Mouse (Mus musculus) erythroblast, embryonic 14.5 days (primary cell): ENCODE measurements at regions not wholly inside any gene's neighbourhood (a gene's known extent, or its start where the extent isn't known, plus 50 kb on each side); places are given as distances from the start of the nearest gene placed in this dataset.

ENCODE experiments used
- H3K27me3 ChIP-seq: 2 replicates; pipeline ENCODE4 v1.6.1; 2012; ENCODE audit warnings: inconsistent platforms; ENCODE audit not compliant: control insufficient read depth
- H3K36me3 ChIP-seq: 2 replicates; pipeline ENCODE4 v1.6.1; 2012; ENCODE audit warnings: mild to moderate bottlenecking, inconsistent platforms; ENCODE audit not compliant: control insufficient read depth
- H3K4me1 ChIP-seq: 2 replicates; pipeline ENCODE4 v1.6.1; 2012; ENCODE audit warnings: inconsistent platforms; ENCODE audit not compliant: control insufficient read depth
- H3K4me3 ChIP-seq: replicated peaks from 2 replicates; pipeline ENCODE3; 2012; ENCODE audit warnings: moderate library complexity, mild to moderate bottlenecking, inconsistent platforms
- H3K9me3 ChIP-seq: 2 replicates; pipeline ENCODE4 v1.6.1; 2012; ENCODE audit warnings: low read length, inconsistent platforms, mixed read lengths; ENCODE audit not compliant: control insufficient read depth
- GATA1 ChIP-seq: IDR thresholded peaks from 2 replicates; pipeline ENCODE4 v1.6.1; 2012; ENCODE audit warnings: low read length, inconsistent platforms, mixed read lengths
- TAL1 ChIP-seq: IDR thresholded peaks from 3 replicates; pipeline ENCODE4 v1.6.1; 2012; ENCODE audit warnings: low read length, inconsistent platforms, mixed read lengths

DNA sequence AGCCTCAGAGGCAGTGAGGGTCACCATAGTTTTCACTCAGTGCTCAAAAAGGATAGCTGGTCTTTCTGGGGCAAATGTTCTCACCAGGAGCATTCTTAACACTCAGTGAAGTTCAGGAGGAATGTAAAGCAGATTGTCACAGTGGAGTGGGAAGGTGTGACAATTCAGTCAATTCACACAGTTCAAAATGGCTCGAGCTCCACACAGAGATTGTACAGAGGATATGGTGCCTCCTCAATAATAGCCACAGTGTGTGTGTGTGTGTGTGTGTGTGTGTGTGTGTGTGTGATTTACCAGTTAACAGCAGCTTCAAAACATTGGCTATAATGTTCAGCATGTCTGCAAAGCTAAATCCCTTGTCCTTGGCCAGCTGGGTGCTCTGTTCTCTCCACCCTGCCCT, 279.3 kb upstream of the Gm12728 start:
- Histone ChIP-seq H3K4me3 (no peak overlapping the region), H3K9me3 (peaks cover 2% of the 10 kb centered on the region; the same call in 1 of the 2 replicates), H3K36me3 (no peaks in the 10 kb centered on the region), H3K27me3 (no peaks in the 10 kb centered on the region), H3K4me1 (no peaks in the 10 kb centered on the region)
- TF ChIP-seq TAL1 (no peak), GATA1 (no peak)

DNA sequence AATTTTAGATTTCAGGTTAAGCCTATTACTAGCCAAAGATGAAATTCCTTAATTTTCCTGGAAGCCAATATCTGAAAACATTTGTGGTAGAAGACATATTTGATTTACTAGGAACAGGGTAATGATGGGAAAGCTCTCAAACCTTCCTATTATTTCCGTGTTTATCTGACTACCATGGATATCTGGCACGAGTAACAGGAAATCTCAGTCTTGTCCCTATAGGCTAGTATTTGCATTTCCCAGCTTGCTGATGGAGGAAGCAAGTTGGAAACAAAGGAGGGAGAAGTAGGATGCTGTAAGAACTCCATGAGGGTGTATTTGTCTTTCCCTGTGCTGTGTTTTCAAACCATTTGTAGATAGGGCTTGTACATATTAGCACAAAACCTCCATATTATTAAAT, 264.5 kb upstream of the Gm12728 start:
- TF ChIP-seq GATA1, result no peak
- no peak for TF ChIP-seq TAL1
- H3K36me3 ChIP-seq, result no peaks in the 10 kb centered on the region
- no peaks in the 10 kb centered on the region for H3K4me1 ChIP-seq

DNA sequence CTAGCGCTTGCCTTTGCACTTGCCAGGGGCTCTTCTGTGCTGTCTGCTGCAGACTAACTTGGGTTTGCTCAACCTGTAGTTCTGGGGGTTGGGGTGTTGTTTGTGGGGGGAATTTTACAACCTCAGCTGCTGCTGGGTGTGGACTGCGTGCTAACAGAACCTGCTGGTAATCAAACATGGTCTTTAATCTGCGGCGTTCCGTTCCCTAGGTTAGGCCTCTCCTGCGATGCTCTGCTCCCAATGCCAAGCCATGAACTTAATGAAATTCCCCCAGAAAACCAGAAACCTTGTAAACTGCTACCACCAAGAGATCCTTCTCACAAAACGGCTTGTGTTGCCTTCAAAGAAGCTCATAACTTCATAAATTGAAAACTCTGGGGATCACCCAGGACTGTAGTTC, 262.9 kb upstream of the Gm12728 start:
- H3K4me3 ChIP-seq, result no peak overlapping the region

More for the DNA sequence above, 264.5 kb upstream of the Gm12728 start:
- H3K27me3 ChIP-seq, result no peaks in the 10 kb centered on the region
- no peaks in the 10 kb centered on the region for H3K9me3 ChIP-seq
- no peak overlapping the region for H3K4me3 ChIP-seq

DNA sequence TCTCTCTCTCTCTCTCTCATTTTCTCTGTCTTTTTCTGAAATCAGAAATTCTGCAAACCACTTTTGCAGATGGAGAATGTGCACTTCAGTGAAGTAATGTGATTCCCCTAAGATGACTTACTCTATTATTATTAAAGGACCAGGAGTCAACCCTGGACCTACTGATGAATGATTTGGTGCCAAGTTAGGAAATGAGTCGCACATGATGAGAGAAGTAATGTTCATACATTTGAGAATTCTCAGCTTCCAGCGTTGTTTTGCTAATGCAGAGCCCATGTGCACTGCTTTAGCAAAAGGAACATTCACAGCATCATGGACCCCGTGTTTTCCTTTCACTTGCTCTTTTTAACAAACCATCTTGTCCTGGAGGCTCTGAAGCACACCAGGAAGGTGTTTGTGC, 262.4 kb upstream of the Gm12728 start:
- Histone ChIP-seq H3K4me3 (no peak overlapping the region), H3K4me1 (no peaks in the 10 kb centered on the region), H3K27me3 (no peaks in the 10 kb centered on the region), H3K36me3 (no peaks in the 10 kb centered on the region), H3K9me3 (no peaks in the 10 kb centered on the region; the same call in 1 of the 2 replicates)
- TF ChIP-seq GATA1 (no peak), TAL1 (no peak)

More for the DNA sequence above, 262.9 kb upstream of the Gm12728 start:
- no peaks in the 10 kb centered on the region for H3K4me1 ChIP-seq
- no peak for TF ChIP-seq TAL1
- TF ChIP-seq GATA1, result no peak
- no peaks in the 10 kb centered on the region for H3K27me3 ChIP-seq
- no peaks in the 10 kb centered on the region for H3K9me3 ChIP-seq
- H3K36me3 ChIP-seq, result no peaks in the 10 kb centered on the region

DNA sequence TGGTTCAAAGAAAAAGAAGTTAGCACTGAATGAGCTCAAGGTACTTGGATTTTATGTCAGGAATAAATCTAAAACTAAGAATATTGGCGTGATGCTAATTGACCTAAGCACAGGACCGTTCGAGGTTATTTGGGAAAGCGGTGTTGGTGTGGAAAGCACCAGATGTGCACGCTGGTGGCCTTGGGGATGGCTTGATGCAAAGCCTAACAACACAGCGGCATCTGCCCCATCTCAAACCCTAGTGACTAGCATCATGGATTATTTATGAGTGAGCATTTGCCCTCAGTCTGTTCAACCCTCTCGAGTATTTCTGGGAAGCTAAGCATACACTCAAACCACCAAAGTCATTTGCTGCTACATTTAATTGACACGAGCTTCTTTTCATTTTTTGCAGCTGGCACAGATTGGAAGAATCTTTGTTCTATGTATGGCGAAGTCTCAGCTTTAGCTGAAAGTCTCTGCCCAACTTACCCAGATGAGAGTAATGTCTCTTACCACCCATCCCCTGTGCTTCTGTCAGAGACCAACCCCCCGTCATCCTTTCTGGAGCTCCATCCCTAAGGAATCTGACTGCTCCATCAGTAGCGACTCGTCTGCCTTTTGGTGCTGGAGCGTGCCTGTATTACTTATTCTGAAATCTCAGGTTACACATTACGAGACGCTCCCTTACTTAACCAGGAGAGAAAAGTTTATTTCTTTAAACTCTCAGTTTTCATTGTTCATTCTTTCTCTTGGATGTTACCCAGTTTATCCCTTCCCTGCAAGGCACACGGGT, 257.8 kb upstream of the Gm12728 start:
- Histone ChIP-seq H3K36me3 (no peaks in the 10 kb centered on the region), H3K9me3 (no peaks in the 10 kb centered on the region; the same call in 1 of the 2 replicates), H3K4me1 (no peaks in the 10 kb centered on the region), H3K27me3 (no peaks in the 10 kb centered on the region), H3K4me3 (no peak overlapping the region)
- TF ChIP-seq GATA1 (no peak), TAL1 (no peak)

DNA sequence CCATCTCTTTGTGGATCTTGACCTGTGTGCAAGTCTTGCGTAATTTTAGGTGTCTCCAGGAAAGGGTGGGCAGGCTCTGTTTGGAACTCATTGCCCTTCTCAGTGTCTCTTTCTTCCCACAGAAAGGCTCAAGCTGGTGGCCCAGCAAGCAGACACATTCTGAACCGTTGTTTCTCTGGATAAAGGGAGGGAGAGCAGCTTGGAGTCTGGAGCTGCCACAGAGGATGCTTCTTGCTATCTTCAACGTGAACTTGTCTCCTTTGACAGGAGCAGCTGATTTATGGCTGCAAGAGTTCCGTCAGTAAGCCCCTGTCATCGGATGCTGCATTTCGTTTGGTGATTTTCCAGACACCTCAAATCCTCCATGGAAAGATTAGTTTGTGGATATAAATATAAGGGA, 254.2 kb upstream of the Gm12728 start:
- no peaks in the 10 kb centered on the region for H3K27me3 ChIP-seq
- H3K4me1 ChIP-seq, result no peaks in the 10 kb centered on the region
- no peaks in the 10 kb centered on the region; the same call in 1 of the 2 replicates for H3K9me3 ChIP-seq
- TF ChIP-seq GATA1, result no peak
- no peak for TF ChIP-seq TAL1
- no peaks in the 10 kb centered on the region for H3K36me3 ChIP-seq
- H3K4me3 ChIP-seq, result no peak overlapping the region

DNA sequence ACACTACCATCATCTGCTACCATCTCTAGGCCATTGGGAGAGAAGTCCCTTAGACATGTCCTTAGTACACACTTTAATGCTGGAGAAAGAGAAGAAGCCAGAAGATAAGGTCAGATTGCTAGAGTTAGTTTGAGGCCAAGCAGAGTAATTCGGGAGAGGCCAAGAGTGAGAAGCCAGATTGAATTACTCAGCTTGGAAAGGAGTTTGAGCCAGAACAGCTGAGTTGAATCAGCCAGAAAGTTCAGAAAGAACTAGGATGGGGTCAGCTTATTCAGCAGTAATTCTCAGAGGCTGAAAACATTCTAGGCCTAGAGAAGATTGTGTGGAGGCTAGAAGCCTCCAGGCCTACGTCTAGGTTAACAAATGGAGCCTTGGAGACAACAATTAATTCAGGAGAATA, 244.2 kb upstream of the Gm12728 start:
- H3K36me3 ChIP-seq, result no peaks in the 10 kb centered on the region
- TF ChIP-seq GATA1 (no peak), TAL1 (no peak)
- no peaks in the 10 kb centered on the region for H3K27me3 ChIP-seq
- H3K4me1 ChIP-seq, result no peaks in the 10 kb centered on the region
- no peak overlapping the region for H3K4me3 ChIP-seq
- H3K9me3 ChIP-seq, result no peaks in the 10 kb centered on the region; the same call in 1 of the 2 replicates

DNA sequence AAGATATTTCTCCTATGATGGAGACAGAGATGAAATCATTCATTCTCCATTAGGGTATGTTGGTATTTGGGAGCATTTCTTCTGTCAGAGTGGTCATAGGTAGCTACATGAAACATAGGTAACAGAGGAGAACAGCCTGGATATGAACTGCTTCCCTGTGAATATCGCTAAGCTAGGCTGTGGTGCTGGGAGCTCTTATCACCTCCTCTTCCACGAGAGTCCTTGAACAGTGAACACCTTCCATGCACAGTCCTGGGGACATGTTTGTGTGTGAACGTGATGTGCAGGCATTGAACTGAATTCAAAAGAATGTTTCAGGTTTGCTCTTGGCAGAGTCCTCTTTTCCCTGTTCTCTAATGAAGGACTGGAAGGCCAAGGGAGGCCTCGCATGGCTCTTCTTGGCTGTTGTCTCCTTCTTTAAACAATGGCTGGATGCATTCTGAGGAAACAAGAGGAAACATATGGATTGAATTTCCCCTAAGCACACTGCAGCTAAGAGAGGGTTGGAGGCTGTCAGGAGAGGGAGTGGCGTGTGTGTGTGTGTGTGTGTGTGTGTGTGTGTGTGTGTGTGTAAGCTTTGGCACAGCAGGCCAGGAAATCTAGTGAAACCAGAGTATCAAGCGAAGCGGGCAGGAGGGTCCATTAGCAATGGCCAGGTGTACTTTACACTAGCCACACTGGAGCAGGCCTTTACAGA, 239.8 kb upstream of the Gm12728 start:
- H3K27me3 ChIP-seq, result no peaks in the 10 kb centered on the region
- H3K4me1 ChIP-seq, result no peaks in the 10 kb centered on the region
- no peaks in the 10 kb centered on the region for H3K36me3 ChIP-seq
- no peaks in the 10 kb centered on the region; the same call in 1 of the 2 replicates for H3K9me3 ChIP-seq
- H3K4me3 ChIP-seq, result no peak overlapping the region
- TF ChIP-seq TAL1 (no peak), GATA1 (no peak)

DNA sequence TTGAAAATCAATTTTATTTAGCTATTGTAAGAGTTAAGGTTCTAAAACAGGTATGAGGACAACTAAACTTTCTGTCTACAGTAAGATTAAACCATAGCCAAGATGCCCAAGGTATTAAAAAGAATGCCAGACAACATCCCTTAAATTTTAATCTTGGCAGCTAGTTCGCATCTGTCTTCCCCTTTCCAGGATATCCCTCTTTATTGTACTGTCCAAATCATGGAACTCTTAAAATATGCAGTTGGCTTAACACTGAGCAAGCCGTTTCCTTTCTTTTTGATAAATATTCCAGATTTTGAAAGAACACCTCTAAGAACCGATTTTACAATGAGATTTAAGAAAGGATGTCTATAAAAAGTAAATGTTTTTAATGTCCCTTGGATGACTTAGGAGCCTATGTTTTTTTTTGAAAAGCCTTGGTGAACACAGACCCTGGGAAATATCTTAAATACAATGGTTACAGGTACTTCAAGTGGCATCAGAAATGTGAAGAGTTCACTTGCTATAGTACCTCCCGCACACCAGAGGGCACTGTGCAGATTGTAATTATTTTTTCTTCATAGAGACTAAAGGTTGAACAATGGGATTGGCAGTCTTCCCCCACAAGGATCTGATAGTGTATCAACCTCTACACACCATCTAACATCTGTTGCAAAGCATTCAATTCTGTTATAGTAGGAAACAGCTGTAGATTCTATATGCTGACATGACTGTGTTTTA, 237.5 kb upstream of the Gm12728 start:
- Histone ChIP-seq H3K4me1 (no peaks in the 10 kb centered on the region), H3K9me3 (peaks cover 2% of the 10 kb centered on the region; the same call in 1 of the 2 replicates), H3K27me3 (no peaks in the 10 kb centered on the region), H3K36me3 (no peaks in the 10 kb centered on the region), H3K4me3 (no peak overlapping the region)
- no peak for TF ChIP-seq TAL1
- TF ChIP-seq GATA1, result no peak
